Mouse (Mus musculus) limb, embryonic 11.5 days (tissue): ENCODE results near the gene Padi6. TPM values are rescaled to one million over a fixed set of nuclear protein-coding genes. Genes with fewer than 3 reads are reported as not detected.
A peak's percentile ranks its signal among the peaks of the same experiment; 100 is the strongest.

Experiments
- ATAC-seq: fragments of 200-750 bp; cut with Nextera tagmentation; 2 replicates; pipeline ENCODE4 v1.8.0; 2017; ENCODE audit warnings: low read depth; ENCODE audit not compliant: insufficient number of reproducible peaks, low FRiP score, low TSS enrichment
- DNase-seq: peaks from one replicate; pipeline ENCODE4 v3.0.0-alpha.2; 2015; ENCODE audit warnings: low spot score
- H3K27ac ChIP-seq: fragments of 300-500 bp; sonication (generic); replicated peaks from 2 replicates; pipeline ENCODE4 v1.5.1; 2014; ENCODE audit warnings: low read depth, mild to moderate bottlenecking, low read length
- H3K27me3 ChIP-seq: fragments of 300-500 bp; sonication (generic); 2 replicates; pipeline ENCODE4 v1.6.1; 2014; ENCODE audit warnings: mild to moderate bottlenecking, low read length, mixed read lengths; ENCODE audit not compliant: control insufficient read depth, insufficient read depth
- H3K36me3 ChIP-seq: fragments of 300-500 bp; sonication (generic); 2 replicates; pipeline ENCODE4 v1.6.1; 2014; ENCODE audit warnings: mild to moderate bottlenecking, low read length, moderate library complexity, mixed read lengths; ENCODE audit not compliant: control insufficient read depth, insufficient read depth
- H3K4me1 ChIP-seq: fragments of 300-500 bp; sonication (generic); 2 replicates; pipeline ENCODE4 v1.6.1; 2014; ENCODE audit warnings: low read length, mixed read lengths; ENCODE audit not compliant: control insufficient read depth, insufficient read depth
- H3K4me2 ChIP-seq: fragments of 300-500 bp; sonication (generic); 2 replicates; pipeline ENCODE4 v1.6.1; 2014; ENCODE audit warnings: low read depth, mild to moderate bottlenecking, moderate library complexity; ENCODE audit not compliant: severe bottlenecking
- H3K4me3 ChIP-seq: fragments of 300-500 bp; sonication (generic); 2 replicates; pipeline ENCODE4 v1.5.1; 2014; ENCODE audit warnings: low read depth, low read length
- H3K9ac ChIP-seq: fragments of 300-500 bp; sonication (generic); 2 replicates; pipeline ENCODE4 v1.6.1; 2014; ENCODE audit warnings: mild to moderate bottlenecking, low read length
- H3K9me3 ChIP-seq: fragments of 300-500 bp; sonication (generic); 2 replicates; pipeline ENCODE4 v1.6.1; 2016; ENCODE audit warnings: low read length; ENCODE audit not compliant: control insufficient read depth
- WGBS: fragments of 180-500 bp; shearing (Covaris S2); extraction: QIAGEN DNeasy Blood & Tissue Kit; methylation state at CpG from one replicate; pipeline ENCODE4 v1.1.7; 2014; 5-methylcytosine and 5-hydroxymethylcytosine counted together
- polyA plus RNA-seq: library from polyadenylated mRNA; unstranded; fragments of >200 nt; fragmentation: Nextera tagmentation; extraction: Ambion mirVana; gene quantifications from 2 replicates; pipeline ENCODE4 v1.2.1, GENCODE M21; 2014

The Padi6 gene
- polyA plus RNA-seq: 0.11 TPM in 1 of 2 replicates, not detected in the other

- Histone ChIP-seq H3K4me3 (no peak within 1 kb of the TSS), H3K27me3 (no peaks in the 10 kb centered on the region), H3K9ac (no peak within 1 kb of the TSS), H3K27ac (no peak within 1 kb of the TSS), H3K9me3 (no peaks in the 10 kb centered on the region), H3K4me1 (no peaks in the 10 kb centered on the region), H3K4me2 (no peak within 1 kb of the TSS), H3K36me3 (no peaks in the 10 kb centered on the region)
- DNase-seq (no peak), ATAC-seq (no peak)
- 74% methylated on average over 2 of the region's 2 CpGs for WGBS
Measured at GRCm38 (mm10) chr4:140742543-140742942, at the start of gene Padi6. Gene Padi6 (minus strand): TSS chr4:140742643.

- no peak overlapping the region for H3K27ac ChIP-seq
- no peak overlapping the region for H3K4me3 ChIP-seq
- WGBS: 83% methylated on average over 16 of the region's 16 CpGs
- no peak overlapping the region for H3K9ac ChIP-seq
- DNase-seq: no peak
- peaks cover 3% of the 10 kb centered on the region; the same call in 1 of the 2 replicates for H3K4me1 ChIP-seq
- H3K4me2 ChIP-seq: no peak overlapping the region
- H3K27me3 ChIP-seq: no peaks in the 10 kb centered on the region
- no peaks in the 10 kb centered on the region; the same call in 1 of the 2 replicates for H3K9me3 ChIP-seq
- no peaks in the 10 kb centered on the region for H3K36me3 ChIP-seq
- ATAC-seq: no peak
Measured at GRCm38 (mm10) chr4:140791071-140791470, 48.6 kb upstream of the Padi6 start.

GRCm38 (mm10) chr4:140789983-140790382, 47.5 kb upstream of the Padi6 start:
- no peak overlapping the region for H3K4me2 ChIP-seq
- ATAC-seq (no peak), DNase-seq (no peak)
- peaks cover 3% of the 10 kb centered on the region; the same call in 1 of the 2 replicates for H3K4me1 ChIP-seq
- no peaks in the 10 kb centered on the region for H3K27me3 ChIP-seq
- H3K4me3 ChIP-seq: no peak overlapping the region
- no peak overlapping the region; the same call in 1 of the 2 replicates for H3K9ac ChIP-seq
- WGBS: 82% methylated on average over 4 of the region's 4 CpGs
- no peaks in the 10 kb centered on the region for H3K36me3 ChIP-seq
- no peak overlapping the region for H3K27ac ChIP-seq
- H3K9me3 ChIP-seq: no peaks in the 10 kb centered on the region; the same call in 1 of the 2 replicates

- Histone ChIP-seq H3K9me3 (no peaks in the 10 kb centered on the region; the same call in 1 of the 2 replicates), H3K27me3 (no peaks in the 10 kb centered on the region), H3K36me3 (no peaks in the 10 kb centered on the region), H3K4me2 (no peak overlapping the region), H3K27ac (no peak overlapping the region), H3K4me1 (peaks cover 3% of the 10 kb centered on the region; the same call in 1 of the 2 replicates), H3K4me3 (no peak overlapping the region), H3K9ac (no peak overlapping the region)
- DNase-seq (peak; percentile 87), ATAC-seq (0 out of 2 replicates have a peak, but pooled peaks have one; percentile 52)
- 36% methylated on average over 6 of the region's 6 CpGs for WGBS
Measured at GRCm38 (mm10) chr4:140788983-140789382, 46.5 kb upstream of the Padi6 start.

GRCm38 (mm10) chr4:140788264-140788663, 45.8 kb upstream of the Padi6 start:
- Histone ChIP-seq H3K4me1 (peaks cover 3% of the 10 kb centered on the region; the same call in 1 of the 2 replicates), H3K9ac (no peak overlapping the region), H3K4me3 (no peak overlapping the region), H3K27me3 (no peaks in the 10 kb centered on the region), H3K9me3 (no peaks in the 10 kb centered on the region; the same call in 1 of the 2 replicates), H3K4me2 (no peak overlapping the region), H3K27ac (no peak overlapping the region), H3K36me3 (no peaks in the 10 kb centered on the region)
- ATAC-seq (no peak), DNase-seq (no peak)
- WGBS: 81% methylated on average over 6 of the region's 6 CpGs

- ATAC-seq: no peak
- H3K4me1 ChIP-seq: peaks cover 3% of the 10 kb centered on the region; the same call in 1 of the 2 replicates
- H3K27me3 ChIP-seq: no peaks in the 10 kb centered on the region
- no peak overlapping the region for H3K4me2 ChIP-seq
- no peak for DNase-seq
- 85% methylated on average over 4 of the region's 4 CpGs for WGBS
- H3K9ac ChIP-seq: no peak overlapping the region
- no peaks in the 10 kb centered on the region for H3K36me3 ChIP-seq
- H3K4me3 ChIP-seq: no peak overlapping the region
- H3K9me3 ChIP-seq: no peaks in the 10 kb centered on the region; the same call in 1 of the 2 replicates
- no peak overlapping the region for H3K27ac ChIP-seq
Measured at GRCm38 (mm10) chr4:140787414-140787813, 45.0 kb upstream of the Padi6 start.

- DNase-seq: no peak
- 75% methylated on average over 5 of the region's 5 CpGs for WGBS
- ATAC-seq: no peak
Measured at GRCm38 (mm10) chr4:140785217-140785616, 42.8 kb upstream of the Padi6 start.

GRCm38 (mm10) chr4:140784292-140784945, 42.0 kb upstream of the Padi6 start:
- Histone ChIP-seq H3K4me3 (no peak overlapping the region), H3K9me3 (no peaks in the 10 kb centered on the region), H3K27ac (no peak overlapping the region), H3K9ac (no peak overlapping the region), H3K27me3 (no peaks in the 10 kb centered on the region), H3K36me3 (no peaks in the 10 kb centered on the region), H3K4me2 (no peak overlapping the region), H3K4me1 (no peaks in the 10 kb centered on the region)
- ATAC-seq (no peak), DNase-seq (no peak)
- WGBS: 93% methylated on average over 9 of the region's 9 CpGs

More at GRCm38 (mm10) chr4:140785217-140785616, 42.8 kb upstream of the Padi6 start:
- H3K4me3 ChIP-seq: no peak overlapping the region
- no peaks in the 10 kb centered on the region for H3K27me3 ChIP-seq
- no peak overlapping the region for H3K4me2 ChIP-seq
- H3K9ac ChIP-seq: no peak overlapping the region
- no peak overlapping the region for H3K27ac ChIP-seq
- peaks cover 3% of the 10 kb centered on the region; the same call in 1 of the 2 replicates for H3K4me1 ChIP-seq
- H3K9me3 ChIP-seq: no peaks in the 10 kb centered on the region
- H3K36me3 ChIP-seq: no peaks in the 10 kb centered on the region
